22 mouse cellular contexts compared by ENCODE assay signal in the genomic region with DNA sequence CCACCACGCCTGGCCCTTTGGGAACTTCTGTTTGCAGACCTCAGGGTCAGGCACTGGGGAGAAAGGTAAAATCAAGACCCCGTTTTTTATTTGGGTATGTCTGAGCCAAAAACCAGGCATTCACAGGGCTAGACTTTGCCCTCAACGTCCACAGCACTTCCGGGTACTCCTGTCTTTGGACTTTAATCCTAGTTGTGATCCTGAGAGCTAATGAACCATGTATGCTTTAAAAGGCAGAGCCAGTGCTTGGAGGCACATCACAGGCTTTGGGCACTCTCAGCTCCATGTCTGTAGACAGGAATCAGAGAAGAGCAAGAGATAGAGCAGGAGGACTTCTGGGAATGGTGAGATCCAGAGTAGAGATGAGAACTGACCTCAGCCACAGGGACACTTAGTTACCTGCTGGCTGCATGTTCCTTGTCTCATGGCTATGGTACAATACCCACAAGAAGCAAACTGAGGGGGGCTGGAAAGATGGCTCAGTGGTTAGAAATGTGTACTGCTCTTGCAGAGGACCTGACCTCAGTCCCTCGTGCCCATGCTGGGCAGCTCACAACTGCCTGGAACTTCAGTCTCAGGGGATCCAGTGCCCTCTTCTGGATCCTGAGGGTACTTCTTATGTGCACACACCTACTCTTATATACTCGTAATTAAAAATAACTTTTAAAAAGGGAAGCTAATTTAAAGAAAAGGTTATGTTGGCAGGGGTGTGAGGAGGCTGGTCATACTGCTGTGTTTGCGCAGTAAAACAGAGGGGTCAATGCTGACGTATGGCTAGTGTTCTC. TPM values are rescaled to one million over a fixed set of nuclear protein-coding genes. Genes with fewer than 3 reads are reported as not detected.
DNase-seq lines count a peak whose midpoint lies in the region; ATAC-seq and TF ChIP-seq lines count a peak whose summit lies in the region.
"Had no signal": no experiment of that assay in that cellular context is flagged by ENCODE, and none has a peak within 500 bp of the region (broad histone marks: within the 10 kb centered on the region; RNA-seq: fewer than 3 reads in every experiment).

No protein-coding gene starts in this region.

- no peaks in the 10 kb centered on the region; the same call in 1 of the 2 replicates for H3K4me1 ChIP-seq in kidney, adult 2 months (ENCODE audit: control insufficient read depth, insufficient read depth, low read length)
- H3K4me1 ChIP-seq in kidney, embryonic 16.5 days (ENCODE audit: insufficient read depth, low read length) = 0 out of 2 replicates have a peak, but pooled peaks cover 3% of the 10 kb centered on the region
- no peaks in the 10 kb centered on the region for H3K4me1 ChIP-seq in liver, postnatal 0 days (ENCODE audit: insufficient read depth)
- H3K4me1 ChIP-seq in liver, embryonic 11.5 days (replicated peaks; ENCODE audit: control insufficient read depth, insufficient read depth, low read length) = no peaks in the 10 kb centered on the region
- H3K4me1 ChIP-seq in CH12.LX (ENCODE audit: control insufficient read depth in 1 of 2, insufficient read depth in 2 of 2) = no peaks in the 10 kb centered on the region
- no peaks in the 10 kb centered on the region for H3K4me1 ChIP-seq in bone marrow macrophage, adult 2 months (ENCODE audit: control insufficient read depth, insufficient read depth, low read length)
- peaks cover 10% of the 10 kb centered on the region; the same call in 1 of the 2 replicates for H3K4me1 ChIP-seq in embryonic facial prominence, embryonic 10.5 days
- H3K4me1 ChIP-seq: heart, embryonic 15.5 days; intestine, embryonic 15.5 days; neural tube, embryonic 12.5 days had no signal

- H3K27ac ChIP-seq in kidney, adult 2 months (ENCODE audit: insufficient read depth, low read depth, low read length) = no peak overlapping the region
- no peak overlapping the region for H3K27ac ChIP-seq in kidney, embryonic 16.5 days (ENCODE audit: low read length)
- H3K27ac ChIP-seq in liver, postnatal 0 days (ENCODE audit: low read depth) = no peak overlapping the region
- H3K27ac ChIP-seq in liver, embryonic 11.5 days (ENCODE audit: low read depth, low read length) = no peak overlapping the region
- no peak overlapping the region for H3K27ac ChIP-seq in CH12.LX (ENCODE audit: insufficient read depth, low read depth)
- H3K27ac ChIP-seq in bone marrow macrophage, adult 2 months (ENCODE audit: insufficient read depth, low read depth, low read length) = no peak overlapping the region
- no peak overlapping the region for H3K27ac ChIP-seq in embryonic facial prominence, embryonic 10.5 days (replicated peaks)
- H3K27ac ChIP-seq: heart, embryonic 15.5 days; hindbrain, embryonic 10.5 days; intestine, embryonic 15.5 days; neural tube, embryonic 12.5 days had no signal

- H3K4me3 ChIP-seq in kidney, adult 2 months (ENCODE audit: insufficient read depth, low read depth, low read length) = no peak overlapping the region
- no peak overlapping the region for H3K4me3 ChIP-seq in kidney, embryonic 16.5 days (ENCODE audit: low read length)
- H3K4me3 ChIP-seq in liver, postnatal 0 days (ENCODE audit: low read depth, low read length) = no peak overlapping the region
- no peak overlapping the region for H3K4me3 ChIP-seq in liver, embryonic 11.5 days (ENCODE audit: low read depth, low read length)
- no peak overlapping the region for H3K4me3 ChIP-seq in CH12.LX (replicated peaks in 1 of 3; ENCODE audit: low read depth in 2 of 3, low read length in 2 of 3, poor library complexity in 1 of 3)
- no peak overlapping the region for H3K4me3 ChIP-seq in bone marrow macrophage, adult 2 months (ENCODE audit: insufficient read depth, low read length)
- no peak overlapping the region for H3K4me3 ChIP-seq in embryonic facial prominence, embryonic 10.5 days
- H3K4me3 ChIP-seq: heart, embryonic 15.5 days; hindbrain, embryonic 10.5 days; intestine, embryonic 15.5 days; neural tube, embryonic 12.5 days had no signal

- no peaks in the 10 kb centered on the region; the same call in 1 of the 2 replicates for H3K27me3 ChIP-seq in kidney, adult 2 months (replicated peaks; ENCODE audit: control insufficient read depth, insufficient read depth, low read length)
- peaks cover 53% of the 10 kb centered on the region for H3K27me3 ChIP-seq in kidney, embryonic 16.5 days (ENCODE audit: insufficient read depth, low read length)
- H3K27me3 ChIP-seq in liver, postnatal 0 days (ENCODE audit: insufficient read depth, low read length) = peaks cover 18% of the 10 kb centered on the region; the same call in 1 of the 2 replicates
- H3K27me3 ChIP-seq in liver, embryonic 11.5 days (replicated peaks; ENCODE audit: control insufficient read depth, insufficient read depth, low read length) = peaks cover 42% of the 10 kb centered on the region
- H3K27me3 ChIP-seq in CH12.LX (replicated peaks) = peaks cover 81% of the 10 kb centered on the region
- H3K27me3 ChIP-seq in embryonic facial prominence, embryonic 10.5 days (replicated peaks; ENCODE audit: low read depth, poor library complexity, severe bottlenecking) = peaks cover 53% of the 10 kb centered on the region

- no peak for ATAC-seq in kidney, embryonic 16.5 days (ENCODE audit: low FRiP score, low TSS enrichment)
- no peak for ATAC-seq in liver, postnatal 0 days
- no peak for ATAC-seq in liver, embryonic 11.5 days (replicated peaks; ENCODE audit: low FRiP score)
- ATAC-seq: intestine, embryonic 15.5 days had no signal

- H3K36me3 ChIP-seq in kidney, adult 2 months (ENCODE audit: control insufficient read depth, insufficient read depth, low read length) = no peaks in the 10 kb centered on the region
- H3K36me3 ChIP-seq in kidney, embryonic 16.5 days (ENCODE audit: insufficient read depth, low read length) = no peaks in the 10 kb centered on the region
- no peaks in the 10 kb centered on the region for H3K36me3 ChIP-seq in liver, postnatal 0 days (replicated peaks; ENCODE audit: insufficient read depth, low read length)
- H3K36me3 ChIP-seq in liver, embryonic 11.5 days (ENCODE audit: control insufficient read depth, insufficient read depth, low read length) = no peaks in the 10 kb centered on the region
- H3K36me3 ChIP-seq in CH12.LX (replicated peaks in 1 of 2; ENCODE audit: control insufficient read depth in 1 of 2, insufficient read depth in 1 of 2, low read length in 1 of 2) = no peaks in the 10 kb centered on the region
- H3K36me3 ChIP-seq in embryonic facial prominence, embryonic 10.5 days (replicated peaks) = no peaks in the 10 kb centered on the region
- H3K36me3 ChIP-seq: heart, embryonic 15.5 days; hindbrain, embryonic 10.5 days; intestine, embryonic 15.5 days; neural tube, embryonic 12.5 days had no signal

- peak; percentile 23 for TF ChIP-seq RAD21 in CH12.LX (IDR thresholded peaks at IDR 0.05; ENCODE audit: low read depth, low read length)

- TF ChIP-seq CTCF in kidney, adult 2 months (conservative IDR thresholded peaks at IDR 0.05; ENCODE audit: insufficient read depth, insufficient read length, low read depth, low read length) = no peak
- peak; percentile 18; the same call in 1 of the 2 replicates for TF ChIP-seq CTCF in liver, postnatal 0 days (IDR thresholded peaks at IDR 0.05; ENCODE audit: low read depth)
- peak in 1 of 2 experiments; percentile 49; a peak in 2 of 4 replicates for TF ChIP-seq CTCF in CH12.LX (conservative IDR thresholded peaks at IDR 0.05 in 1 of 2, IDR thresholded peaks at IDR 0.05 in 1 of 2; ENCODE audit: low read depth in 2 of 2, low read length in 2 of 2)
- TF ChIP-seq CTCF in bone marrow macrophage, adult 2 months (IDR thresholded peaks at IDR 0.05; ENCODE audit: low read depth, low read length) = 0 out of 2 replicates have a peak, but pooled peaks have one; percentile 17

- 59% methylated on average over 8 of the region's 8 CpGs for WGBS in kidney, adult 2 months
- WGBS in kidney, embryonic 16.5 days = 75% methylated on average over 8 of the region's 8 CpGs
- 57% methylated on average over 8 of the region's 8 CpGs for WGBS in liver, postnatal 0 days (ENCODE audit: insufficient replicate concordance)
- 62% methylated on average over 8 of the region's 8 CpGs for WGBS in liver, embryonic 11.5 days
- WGBS in embryonic facial prominence, embryonic 10.5 days = 81% methylated on average over 8 of the region's 8 CpGs

- TF ChIP-seq POLR2A in kidney, adult 2 months (IDR thresholded peaks at IDR 0.05; ENCODE audit: low read depth, low read length) = no peak
- TF ChIP-seq POLR2A in CH12.LX (IDR thresholded peaks at IDR 0.05; ENCODE audit: low read depth, low read length) = no peak
- TF ChIP-seq POLR2A in bone marrow macrophage, adult 2 months (IDR thresholded peaks at IDR 0.05; ENCODE audit: borderline replicate concordance, low read depth, low read length) = no peak

- peak; percentile 77 for DNase-seq in kidney, adult 2 months
- no peak for DNase-seq in liver, postnatal 0 days
- no peak for DNase-seq in liver, embryonic 11.5 days (ENCODE audit: low spot score)
- DNase-seq in CH12.LX (ENCODE audit: extremely low read depth) = no peak
- DNase-seq in embryonic facial prominence, embryonic 10.5 days (ENCODE audit: low spot score) = no peak
- DNase-seq in natural killer cell, adult 2 months (ENCODE audit: low spot score in 2 of 2) = no peak
- DNase-seq: cerebellum, adult 9-11 months; embryo, embryonic 11 days; heart, adult 11 months; layer of hippocampus, adult 9-11 months; thymus, postnatal 36 days had no signal

- no peak overlapping the region for H3K4me2 ChIP-seq in kidney, embryonic 16.5 days (replicated peaks; ENCODE audit: low read depth, low read length)
- no peak overlapping the region for H3K4me2 ChIP-seq in liver, postnatal 0 days (ENCODE audit: low read depth, low read length)
- H3K4me2 ChIP-seq in liver, embryonic 11.5 days = no peak overlapping the region
- H3K4me2 ChIP-seq in CH12.LX (ENCODE audit: insufficient read depth, low read depth, poor library complexity, severe bottlenecking) = no peak overlapping the region
- H3K4me2 ChIP-seq: heart, embryonic 15.5 days; intestine, embryonic 15.5 days; neural tube, embryonic 12.5 days had no signal

- H3K79me2 ChIP-seq in CH12.LX (replicated peaks; ENCODE audit: control insufficient read depth, extremely low read depth, insufficient read depth, poor library complexity, severe bottlenecking) = no peaks in the 10 kb centered on the region

- no peak for TF ChIP-seq EP300 in liver, postnatal 0 days (IDR thresholded peaks at IDR 0.05; ENCODE audit: low read depth)
- TF ChIP-seq EP300 in CH12.LX (IDR thresholded peaks at IDR 0.05; ENCODE audit: low read length) = no peak

- in situ Hi-C loops in CH12.LX (cut with MboI; ENCODE audit: low pct_ligation_motif_present, low pct_unique_long_range_greater_than_20kb, low sequenced_read_pairs) = no loop called here

- dilution Hi-C loops in CH12.LX (cut with MboI; ENCODE audit: extremely low pct_ligation_motif_present, extremely low pct_unique_long_range_greater_than_20kb, low sequenced_read_pairs) = no loop called here

- no peak overlapping the region for H3K9ac ChIP-seq in kidney, embryonic 16.5 days (replicated peaks; ENCODE audit: low read length)
- no peak overlapping the region for H3K9ac ChIP-seq in liver, postnatal 0 days (replicated peaks)
- no peak overlapping the region for H3K9ac ChIP-seq in liver, embryonic 11.5 days (ENCODE audit: low read depth, low read length)
- H3K9ac ChIP-seq in CH12.LX (ENCODE audit: insufficient read depth, low read depth) = no peak overlapping the region
- H3K9ac ChIP-seq: heart, embryonic 15.5 days; intestine, embryonic 15.5 days; neural tube, embryonic 12.5 days had no signal

- no peaks in the 10 kb centered on the region for H3K9me3 ChIP-seq in kidney, embryonic 16.5 days (ENCODE audit: low read length)
- H3K9me3 ChIP-seq in liver, postnatal 0 days (ENCODE audit: low read length) = no peaks in the 10 kb centered on the region
- H3K9me3 ChIP-seq in liver, embryonic 11.5 days (ENCODE audit: control insufficient read depth, low read length) = no peaks in the 10 kb centered on the region
- H3K9me3 ChIP-seq in CH12.LX (replicated peaks; ENCODE audit: low read length) = no peaks in the 10 kb centered on the region
- no peaks in the 10 kb centered on the region for H3K9me3 ChIP-seq in embryonic facial prominence, embryonic 10.5 days
- H3K9me3 ChIP-seq: heart, embryonic 15.5 days; hindbrain, embryonic 10.5 days; intestine, embryonic 15.5 days; neural tube, embryonic 12.5 days had no signal

RNA-seq across cellular contexts. Expression of a gene that starts 25.6 kb away (rescaled TPM):
- 1.9 and 2.1 TPM in 2 replicates for polyA plus RNA-seq in kidney, adult 2 months (2012; rRNA removed)
- 14.6 and 18.4 TPM in 2 replicates for polyA plus RNA-seq in kidney, embryonic 16.5 days (2015; fragmentation: Nextera tagmentation; extraction: Ambion mirVana)
- polyA plus RNA-seq in liver, postnatal 0 days (2015; fragmentation: Nextera tagmentation; extraction: Ambion mirVana) = 0.30 and 0.38 TPM in 2 replicates
- 0.91 and 1.6 TPM in 2 replicates for polyA plus RNA-seq in liver, embryonic 11.5 days (2014; fragmentation: Nextera tagmentation; extraction: Ambion mirVana)
- total RNA-seq in CH12.LX (2012; rRNA removed) = 0.63 and 1.2 TPM in 2 replicates
- total RNA-seq in CH12.LX (2014; rRNA removed) = 0.23 and 0.27 TPM in 2 replicates
- polyA plus RNA-seq in CH12.LX (2012; ENCODE audit: insufficient read length, low read depth) = 0.31 and 0.44 TPM in 2 replicates
- 0.50 and 0.55 TPM in 2 replicates for polyA plus RNA-seq in bone marrow macrophage, adult 2 months (2012; ENCODE audit: insufficient read depth, insufficient read length, missing spikeins)
- polyA plus RNA-seq in embryonic facial prominence, embryonic 10.5 days (2016; fragmentation: Nextera tagmentation; extraction: Ambion mirVana) = 3.7 and 6.7 TPM in 2 replicates

RNA-seq across cellular contexts. Expression of a gene that starts 49.8 kb away (rescaled TPM):
- polyA plus RNA-seq in kidney, adult 2 months (2012; rRNA removed) = not detected in 2 replicates
- polyA plus RNA-seq in kidney, embryonic 16.5 days (2015; fragmentation: Nextera tagmentation; extraction: Ambion mirVana) = not detected in 2 replicates
- not detected in 2 replicates for polyA plus RNA-seq in liver, postnatal 0 days (2015; fragmentation: Nextera tagmentation; extraction: Ambion mirVana)
- polyA plus RNA-seq in liver, embryonic 11.5 days (2014; fragmentation: Nextera tagmentation; extraction: Ambion mirVana) = 0.29 and 0.32 TPM in 2 replicates
- total RNA-seq in CH12.LX (2012; rRNA removed) = not detected in 2 replicates
- not detected in 2 replicates for total RNA-seq in CH12.LX (2014; rRNA removed)
- polyA plus RNA-seq in CH12.LX (2012; ENCODE audit: insufficient read length, low read depth) = not detected in 2 replicates
- polyA plus RNA-seq in bone marrow macrophage, adult 2 months (2012; ENCODE audit: insufficient read depth, insufficient read length, missing spikeins) = not detected in 2 replicates
- polyA plus RNA-seq in embryonic facial prominence, embryonic 10.5 days (2016; fragmentation: Nextera tagmentation; extraction: Ambion mirVana) = 3.1 and 3.3 TPM in 2 replicates
- total RNA-seq: adrenal gland, postnatal 4 days; gastrocnemius, adult 8-10 months; megakaryocyte progenitor cell, adult 5-6 weeks had no signal
- polyA plus RNA-seq: forebrain, embryonic 11.5 days; lung, embryonic 16.5 days had no signal

RNA-seq across cellular contexts. Expression of a gene that starts 53.4 kb away (rescaled TPM):
- polyA plus RNA-seq in kidney, adult 2 months (2012; rRNA removed) = 20.8 and 23.5 TPM in 2 replicates
- 25.6 and 27.4 TPM in 2 replicates for polyA plus RNA-seq in kidney, embryonic 16.5 days (2015; fragmentation: Nextera tagmentation; extraction: Ambion mirVana)
- 2.5 and 2.8 TPM in 2 replicates for polyA plus RNA-seq in liver, postnatal 0 days (2015; fragmentation: Nextera tagmentation; extraction: Ambion mirVana)
- 6.3 and 6.8 TPM in 2 replicates for polyA plus RNA-seq in liver, embryonic 11.5 days (2014; fragmentation: Nextera tagmentation; extraction: Ambion mirVana)
- total RNA-seq in CH12.LX (2012; rRNA removed) (2.4 and 3.6 TPM in 2 replicates), CH12.LX (2014; rRNA removed) (0.95 and 1.4 TPM in 2 replicates)
- 3.1 and 4.2 TPM in 2 replicates for polyA plus RNA-seq in CH12.LX (2012; ENCODE audit: insufficient read length, low read depth)
- 45.1 and 45.7 TPM in 2 replicates for polyA plus RNA-seq in bone marrow macrophage, adult 2 months (2012; ENCODE audit: insufficient read depth, insufficient read length, missing spikeins)
- 7.7 and 9.8 TPM in 2 replicates for polyA plus RNA-seq in embryonic facial prominence, embryonic 10.5 days (2016; fragmentation: Nextera tagmentation; extraction: Ambion mirVana)

RNA-seq across cellular contexts. Expression of a gene that starts 55.2 kb away (rescaled TPM):
- 0.74 and 0.99 TPM in 2 replicates for polyA plus RNA-seq in kidney, adult 2 months (2012; rRNA removed)
- 0.82 and 0.89 TPM in 2 replicates for polyA plus RNA-seq in kidney, embryonic 16.5 days (2015; fragmentation: Nextera tagmentation; extraction: Ambion mirVana)
- not detected in 2 replicates for polyA plus RNA-seq in liver, postnatal 0 days (2015; fragmentation: Nextera tagmentation; extraction: Ambion mirVana)
- polyA plus RNA-seq in liver, embryonic 11.5 days (2014; fragmentation: Nextera tagmentation; extraction: Ambion mirVana) = 0.09 TPM in 1 of 2 replicates, not detected in the other
- total RNA-seq in CH12.LX (2012; rRNA removed) (0.04 and 0.17 TPM in 2 replicates), CH12.LX (2014; rRNA removed) (0.12 and 0.20 TPM in 2 replicates)
- 0.15 TPM in 1 of 2 replicates, not detected in the other for polyA plus RNA-seq in CH12.LX (2012; ENCODE audit: insufficient read length, low read depth)
- not detected in 2 replicates for polyA plus RNA-seq in bone marrow macrophage, adult 2 months (2012; ENCODE audit: insufficient read depth, insufficient read length, missing spikeins)
- polyA plus RNA-seq in embryonic facial prominence, embryonic 10.5 days (2016; fragmentation: Nextera tagmentation; extraction: Ambion mirVana) = 0.27 and 0.65 TPM in 2 replicates
- total RNA-seq: megakaryocyte progenitor cell, adult 5-6 weeks had no signal
